Mouse (Mus musculus): Measurements from ENCODE around the gene Ccl1. TPM values are rescaled to one million over a fixed set of nuclear protein-coding genes. Genes with fewer than 3 reads are reported as not detected.

The Ccl1 gene
- polyA plus RNA-seq, 1 experiment: 0.98 TPM

GRCm38 (mm10) chr11:82174794-82175193 lies 130.7 kb downstream of the Ccl1 start:
- TF ChIP-seq POLR2A (IDR thresholded peaks at IDR 0.05; ENCODE audit: control insufficient read depth, low read depth, low read length): no peak
- TF ChIP-seq CTCF (IDR thresholded peaks at IDR 0.05; ENCODE audit: control insufficient read depth, insufficient read depth, insufficient replicate concordance, low read depth, low read length): peak; percentile 39; the same call in 1 of the 2 replicates
- Histone ChIP-seq H3K4me1 (ENCODE audit: control insufficient read depth, insufficient read depth, low read length) (peaks cover 3% of the 10 kb centered on the region; the same call in 1 of the 2 replicates), H3K27me3 (ENCODE audit: control insufficient read depth, insufficient read depth, low read length) (no peaks in the 10 kb centered on the region), H3K36me3 (ENCODE audit: control insufficient read depth, insufficient read depth, low read length) (no peaks in the 10 kb centered on the region), H3K27ac (ENCODE audit: control insufficient read depth, insufficient read depth, low read depth, low read length) (no peak overlapping the region), H3K4me3 (ENCODE audit: control insufficient read depth, low read depth, low read length) (no peak overlapping the region)

GRCm38 (mm10) chr11:82173491-82173890 lies 132.0 kb downstream of the Ccl1 start:
- Histone ChIP-seq H3K4me3 (ENCODE audit: control insufficient read depth, low read depth, low read length) (no peak overlapping the region), H3K27ac (ENCODE audit: control insufficient read depth, insufficient read depth, low read depth, low read length) (no peak overlapping the region), H3K4me1 (ENCODE audit: control insufficient read depth, insufficient read depth, low read length) (peaks cover 3% of the 10 kb centered on the region; the same call in 1 of the 2 replicates), H3K27me3 (ENCODE audit: control insufficient read depth, insufficient read depth, low read length) (no peaks in the 10 kb centered on the region), H3K36me3 (ENCODE audit: control insufficient read depth, insufficient read depth, low read length) (no peaks in the 10 kb centered on the region)
- TF ChIP-seq CTCF (IDR thresholded peaks at IDR 0.05; ENCODE audit: control insufficient read depth, insufficient read depth, insufficient replicate concordance, low read depth, low read length): no peak
- no peak for TF ChIP-seq POLR2A (IDR thresholded peaks at IDR 0.05; ENCODE audit: control insufficient read depth, low read depth, low read length)

GRCm38 (mm10) chr11:82171316-82172071 lies 134.0 kb downstream of the Ccl1 start:
- TF ChIP-seq CTCF (IDR thresholded peaks at IDR 0.05; ENCODE audit: control insufficient read depth, insufficient read depth, insufficient replicate concordance, low read depth, low read length): no peak
- TF ChIP-seq POLR2A (IDR thresholded peaks at IDR 0.05; ENCODE audit: control insufficient read depth, low read depth, low read length): no peak
- H3K27ac ChIP-seq (ENCODE audit: control insufficient read depth, insufficient read depth, low read depth, low read length): no peak overlapping the region
- H3K27me3 ChIP-seq (ENCODE audit: control insufficient read depth, insufficient read depth, low read length): no peaks in the 10 kb centered on the region
- peaks cover 3% of the 10 kb centered on the region; the same call in 1 of the 2 replicates for H3K4me1 ChIP-seq (ENCODE audit: control insufficient read depth, insufficient read depth, low read length)
- H3K36me3 ChIP-seq (ENCODE audit: control insufficient read depth, insufficient read depth, low read length): no peaks in the 10 kb centered on the region
- no peak overlapping the region for H3K4me3 ChIP-seq (ENCODE audit: control insufficient read depth, low read depth, low read length)

DNA sequence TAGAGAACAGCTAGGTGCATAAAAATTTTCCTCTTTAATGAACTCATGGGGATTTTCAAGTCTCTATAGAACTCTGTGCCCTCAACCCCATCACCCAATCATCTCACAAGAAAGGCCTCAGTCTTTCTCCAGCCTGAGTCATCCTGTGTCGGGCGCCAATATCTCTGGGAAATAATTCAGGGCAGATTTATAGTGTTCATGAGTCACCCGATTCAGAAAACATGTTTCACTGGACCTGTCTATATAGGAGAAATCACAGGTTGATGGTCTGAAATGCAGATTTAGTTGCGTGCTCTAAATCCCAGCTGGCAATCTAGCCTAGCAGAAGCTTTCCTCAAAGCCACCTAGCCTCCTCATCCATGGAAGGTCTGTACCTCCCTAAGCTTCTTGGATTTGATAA lies 136.0 kb downstream of the Ccl1 start:
- TF ChIP-seq CTCF (IDR thresholded peaks at IDR 0.05; ENCODE audit: control insufficient read depth, insufficient read depth, insufficient replicate concordance, low read depth, low read length) (no peak), POLR2A (IDR thresholded peaks at IDR 0.05; ENCODE audit: control insufficient read depth, low read depth, low read length) (no peak)
- no peak overlapping the region for H3K4me3 ChIP-seq (ENCODE audit: control insufficient read depth, low read depth, low read length)
- no peak overlapping the region for H3K27ac ChIP-seq (ENCODE audit: control insufficient read depth, insufficient read depth, low read depth, low read length)
- H3K36me3 ChIP-seq (ENCODE audit: control insufficient read depth, insufficient read depth, low read length): no peaks in the 10 kb centered on the region
- H3K27me3 ChIP-seq (ENCODE audit: control insufficient read depth, insufficient read depth, low read length): no peaks in the 10 kb centered on the region
- H3K4me1 ChIP-seq (ENCODE audit: control insufficient read depth, insufficient read depth, low read length): no peaks in the 10 kb centered on the region

GRCm38 (mm10) chr11:82168308-82168707 lies 137.2 kb downstream of the Ccl1 start:
- H3K36me3 ChIP-seq (ENCODE audit: control insufficient read depth, insufficient read depth, low read length): no peaks in the 10 kb centered on the region
- peaks cover under 1% of the 10 kb centered on the region for H3K4me1 ChIP-seq (ENCODE audit: control insufficient read depth, insufficient read depth, low read length)
- H3K4me3 ChIP-seq (ENCODE audit: control insufficient read depth, low read depth, low read length): no peak overlapping the region
- H3K27ac ChIP-seq (ENCODE audit: control insufficient read depth, insufficient read depth, low read depth, low read length): no peak overlapping the region
- TF ChIP-seq CTCF (IDR thresholded peaks at IDR 0.05; ENCODE audit: control insufficient read depth, insufficient read depth, insufficient replicate concordance, low read depth, low read length) (no peak), POLR2A (IDR thresholded peaks at IDR 0.05; ENCODE audit: control insufficient read depth, low read depth, low read length) (no peak)
- no peaks in the 10 kb centered on the region for H3K27me3 ChIP-seq (ENCODE audit: control insufficient read depth, insufficient read depth, low read length)

GRCm38 (mm10) chr11:82163285-82163684 lies 142.2 kb downstream of the Ccl1 start:
- H3K27me3 ChIP-seq (ENCODE audit: control insufficient read depth, insufficient read depth, low read length): no peaks in the 10 kb centered on the region
- H3K4me3 ChIP-seq (ENCODE audit: control insufficient read depth, low read depth, low read length): peak overlapping the region; percentile 73
- no peaks in the 10 kb centered on the region for H3K36me3 ChIP-seq (ENCODE audit: control insufficient read depth, insufficient read depth, low read length)
- TF ChIP-seq CTCF (IDR thresholded peaks at IDR 0.05; ENCODE audit: control insufficient read depth, insufficient read depth, insufficient replicate concordance, low read depth, low read length) (no peak), POLR2A (IDR thresholded peaks at IDR 0.05; ENCODE audit: control insufficient read depth, low read depth, low read length) (no peak)
- peaks cover 5% of the 10 kb centered on the region for H3K4me1 ChIP-seq (ENCODE audit: control insufficient read depth, insufficient read depth, low read length)
- no peak overlapping the region for H3K27ac ChIP-seq (ENCODE audit: control insufficient read depth, insufficient read depth, low read depth, low read length)

GRCm38 (mm10) chr11:82159126-82159525 lies 146.4 kb downstream of the Ccl1 start:
- no peaks in the 10 kb centered on the region for H3K36me3 ChIP-seq (ENCODE audit: control insufficient read depth, insufficient read depth, low read length)
- no peaks in the 10 kb centered on the region for H3K27me3 ChIP-seq (ENCODE audit: control insufficient read depth, insufficient read depth, low read length)
- no peak for TF ChIP-seq CTCF (IDR thresholded peaks at IDR 0.05; ENCODE audit: control insufficient read depth, insufficient read depth, insufficient replicate concordance, low read depth, low read length)
- TF ChIP-seq POLR2A (IDR thresholded peaks at IDR 0.05; ENCODE audit: control insufficient read depth, low read depth, low read length): no peak

More at GRCm38 (mm10) chr11:82159126-82159525, 146.4 kb downstream of the Ccl1 start:
- Histone ChIP-seq H3K27ac (ENCODE audit: control insufficient read depth, insufficient read depth, low read depth, low read length) (no peak overlapping the region), H3K4me3 (ENCODE audit: control insufficient read depth, low read depth, low read length) (no peak overlapping the region), H3K4me1 (ENCODE audit: control insufficient read depth, insufficient read depth, low read length) (peaks cover 5% of the 10 kb centered on the region)
